Mouse (Mus musculus) hindbrain, embryonic 12.5 days (tissue): ENCODE measurements around the gene Lonp2. TPM values are rescaled to one million over a fixed set of nuclear protein-coding genes. Genes with fewer than 3 reads are reported as not detected.

Source experiments
- ATAC-seq: fragments of 200-750 bp; cut with Nextera tagmentation; 2 replicates; pipeline ENCODE4 v1.8.0; 2017; ENCODE audit warnings: moderate TSS enrichment; ENCODE audit not compliant: low FRiP score
- H3K27ac ChIP-seq: fragments of 300-500 bp; sonication (generic); 2 replicates; pipeline ENCODE4 v1.5.1; 2016; ENCODE audit warnings: mild to moderate bottlenecking
- H3K27me3 ChIP-seq: fragments of 300-500 bp; sonication (generic); 2 replicates; pipeline ENCODE4 v1.6.1; 2016; ENCODE audit warnings: mild to moderate bottlenecking
- H3K36me3 ChIP-seq: fragments of 300-500 bp; sonication (generic); 2 replicates; pipeline ENCODE4 v1.6.1; 2016; ENCODE audit warnings: mild to moderate bottlenecking
- H3K4me1 ChIP-seq: fragments of 300-500 bp; sonication (generic); 2 replicates; pipeline ENCODE4 v1.6.1; 2016
- H3K4me2 ChIP-seq: fragments of 300-500 bp; sonication (generic); replicated peaks from 2 replicates; pipeline ENCODE4 v1.6.1; 2016; ENCODE audit warnings: mild to moderate bottlenecking
- H3K4me3 ChIP-seq: fragments of 300-500 bp; sonication (generic); 2 replicates; pipeline ENCODE4 v1.5.1; 2016; ENCODE audit warnings: mild to moderate bottlenecking
- H3K9ac ChIP-seq: fragments of 300-500 bp; sonication (generic); 2 replicates; pipeline ENCODE4 v1.6.1; 2016; ENCODE audit warnings: mild to moderate bottlenecking, moderate library complexity
- H3K9me3 ChIP-seq: fragments of 300-500 bp; sonication (generic); replicated peaks from 2 replicates; pipeline ENCODE4 v1.6.1; 2016; ENCODE audit warnings: mild to moderate bottlenecking
- WGBS: fragments of 180-500 bp; shearing (Covaris S2); methylation state at CpG from one replicate; pipeline ENCODE4 v1.1.7; 2016; 5-methylcytosine and 5-hydroxymethylcytosine counted together
- microRNA-seq: library from miRNA; unstranded; fragments of <30 nt; microRNA quantifications from one replicate; pipeline ENCODE4, GENCODE M21; 2017
- polyA plus RNA-seq: library from polyadenylated mRNA; unstranded; fragments of >200 nt; fragmentation: Nextera tagmentation; extraction: Ambion mirVana; gene quantifications from 2 replicates; pipeline ENCODE4 v1.2.1, GENCODE M21; 2016

The Lonp2 gene
- polyA plus RNA-seq, 1 experiment from 2014 or later = 84.1 TPM

DNA sequence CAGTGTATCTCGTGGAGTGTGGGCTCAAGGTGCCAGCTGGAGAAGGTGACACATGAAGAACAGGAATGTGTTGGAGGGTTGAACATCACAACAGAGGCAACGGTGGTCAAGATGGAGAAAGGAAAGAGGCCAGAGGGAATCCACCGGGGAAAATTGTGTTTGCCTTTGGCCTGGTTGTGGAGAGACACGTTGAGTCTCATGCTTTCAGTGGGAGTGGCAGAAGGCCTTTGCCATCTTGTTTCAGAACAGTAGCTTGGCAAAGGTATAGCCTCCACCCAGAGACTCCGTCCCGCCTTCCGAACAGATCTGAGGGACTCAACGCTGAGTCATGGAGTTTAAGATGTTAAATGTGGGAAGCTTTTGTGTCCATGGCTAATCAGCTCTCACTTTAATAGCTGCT, 141.8 kb downstream of the Lonp2 start:
- no peaks in the 10 kb centered on the region for H3K4me1 ChIP-seq
- no peak overlapping the region for H3K9ac ChIP-seq
- ATAC-seq = no peak
- H3K36me3 ChIP-seq = no peaks in the 10 kb centered on the region
- no peak overlapping the region for H3K4me2 ChIP-seq
- no peaks in the 10 kb centered on the region for H3K9me3 ChIP-seq
- H3K27me3 ChIP-seq = 0 out of 2 replicates have a peak, but pooled peaks cover 2% of the 10 kb centered on the region
- 87% methylated on average over 8 of the region's 8 CpGs for WGBS
- H3K4me3 ChIP-seq = no peak overlapping the region
- H3K27ac ChIP-seq = no peak overlapping the region

GRCm38 (mm10) chr8:86766548-86767211, 142.8 kb downstream of the Lonp2 start:
- Histone ChIP-seq H3K27ac (no peak overlapping the region), H3K4me1 (no peaks in the 10 kb centered on the region), H3K9me3 (no peaks in the 10 kb centered on the region), H3K36me3 (no peaks in the 10 kb centered on the region), H3K4me3 (no peak overlapping the region), H3K9ac (no peak overlapping the region), H3K27me3 (0 out of 2 replicates have a peak, but pooled peaks cover 2% of the 10 kb centered on the region), H3K4me2 (no peak overlapping the region)
- WGBS = 88% methylated on average over 9 of the region's 9 CpGs
- ATAC-seq = no peak

DNA sequence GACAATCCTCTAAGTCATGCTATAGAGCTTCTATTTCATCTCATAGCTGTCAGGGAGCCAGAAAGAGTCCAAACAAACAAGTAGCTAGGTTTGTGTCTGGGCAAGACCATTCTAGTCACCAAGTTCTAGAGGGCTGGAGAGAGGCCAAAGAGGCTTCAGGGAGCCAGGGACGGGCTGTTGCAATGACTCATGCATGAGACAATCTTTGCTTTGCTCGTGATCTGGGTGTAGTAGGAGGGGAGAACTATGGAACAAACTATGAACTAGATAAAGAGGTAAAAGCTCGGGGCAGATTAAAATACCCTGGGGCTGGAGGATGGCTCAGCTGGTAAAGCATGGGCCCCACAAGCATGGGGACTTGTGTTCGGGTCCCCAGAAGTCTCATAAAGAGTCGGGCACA, 144.7 kb downstream of the Lonp2 start:
- Histone ChIP-seq H3K4me1 (no peaks in the 10 kb centered on the region), H3K4me2 (no peak overlapping the region), H3K9ac (no peak overlapping the region), H3K4me3 (no peak overlapping the region), H3K27ac (no peak overlapping the region), H3K9me3 (no peaks in the 10 kb centered on the region), H3K36me3 (no peaks in the 10 kb centered on the region), H3K27me3 (no peaks in the 10 kb centered on the region)
- WGBS = 82% methylated on average over 5 of the region's 5 CpGs
- no peak for ATAC-seq

DNA sequence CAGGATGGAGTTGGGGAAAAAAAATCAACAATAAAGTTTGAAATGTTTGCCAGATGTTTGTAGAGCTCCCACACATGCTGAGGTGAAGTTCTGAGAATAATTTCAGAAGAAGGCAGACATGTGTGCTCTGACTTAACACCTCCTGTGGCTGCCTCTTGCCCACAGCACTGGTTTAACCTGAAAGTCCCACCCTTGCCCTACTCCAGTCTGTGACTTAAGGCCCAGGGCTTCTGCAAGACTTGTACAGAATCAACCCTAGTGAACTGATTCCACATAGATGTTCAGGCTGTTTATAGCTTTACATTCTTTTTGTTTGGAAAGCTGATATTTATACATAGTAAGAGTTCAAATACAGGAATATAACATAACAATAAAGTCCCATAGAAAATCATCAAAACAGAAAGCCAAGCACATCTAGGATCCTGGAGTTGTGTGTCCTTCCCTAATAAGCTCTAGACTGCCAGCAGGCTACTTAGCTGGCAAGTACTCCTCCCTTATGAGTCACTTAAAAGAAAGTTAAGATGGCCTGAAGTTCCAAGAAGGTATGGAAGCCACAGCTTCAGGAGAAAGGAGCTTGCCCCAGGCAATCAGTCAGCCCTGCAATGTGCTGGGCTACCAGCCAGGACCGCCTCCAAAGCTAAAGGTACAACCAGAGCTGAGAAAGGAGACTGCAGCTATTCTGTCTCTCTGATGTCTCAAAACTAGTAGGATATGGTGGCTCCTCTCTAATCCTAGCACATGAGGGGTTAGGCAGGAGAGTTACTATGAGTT, 146.3 kb downstream of the Lonp2 start:
- no peak for ATAC-seq
- 70% methylated on average over 1 of the region's 1 CpGs for WGBS

More for the DNA sequence above, 146.3 kb downstream of the Lonp2 start:
- no peaks in the 10 kb centered on the region for H3K9me3 ChIP-seq
- no peak overlapping the region for H3K27ac ChIP-seq
- no peaks in the 10 kb centered on the region for H3K4me1 ChIP-seq
- no peak overlapping the region for H3K4me2 ChIP-seq
- no peak overlapping the region for H3K9ac ChIP-seq
- H3K27me3 ChIP-seq = no peaks in the 10 kb centered on the region
- H3K4me3 ChIP-seq = no peak overlapping the region
- H3K36me3 ChIP-seq = no peaks in the 10 kb centered on the region

Small RNA genes within 50 kb of the gene (microRNA-seq; reads per million reads assigned to microRNA genes)
- gene Gm44348 = not detected

Other genes with a start within 250 kb of the Lonp2 start
- 0.05 TPM in 1 of 2 replicates, not detected in the other for gene Abcc12, start 43.4 kb upstream of the Lonp2 start, polyA plus RNA-seq
- gene Gm10638, start 121.7 kb downstream of the Lonp2 start, polyA plus RNA-seq = 10.6 TPM in 2 replicates
- gene Siah1a, start 121.9 kb downstream of the Lonp2 start, polyA plus RNA-seq = 87.8 and 92.0 TPM in 2 replicates